Mouse (Mus musculus) kidney, embryonic 14.5 days (tissue): Measurements from ENCODE around the gene 4930486L24Rik. TPM values are rescaled to one million over a fixed set of nuclear protein-coding genes. Genes with fewer than 3 reads are reported as not detected.

Experiments used
- polyA plus RNA-seq: library from polyadenylated mRNA; unstranded; fragments of >200 nt; fragmentation: Nextera tagmentation; extraction: Ambion mirVana; gene quantifications from 2 replicates; pipeline ENCODE4 v1.2.1, GENCODE M21; 2014

4930486L24Rik gene
- polyA plus RNA-seq, 1 experiment from 2014 or later: 0.15 TPM

Other genes starting within 250 kb of the 4930486L24Rik start
- gene BC051665, start 78.1 kb downstream of the 4930486L24Rik start, polyA plus RNA-seq: not detected in 2 replicates
- not detected in 2 replicates for gene Ctsll3, start 61.6 kb downstream of the 4930486L24Rik start, polyA plus RNA-seq
- gene Gm49392, start 32.4 kb upstream of the 4930486L24Rik start, polyA plus RNA-seq: 0.23 TPM in 1 of 2 replicates, not detected in the other
- 4.4 and 5.2 TPM in 2 replicates for gene Ctla2b, start 33.0 kb upstream of the 4930486L24Rik start, polyA plus RNA-seq
- not detected in 2 replicates for gene Tpbpb, start 40.4 kb upstream of the 4930486L24Rik start, polyA plus RNA-seq
- gene Gm49393, start 71.1 kb upstream of the 4930486L24Rik start, polyA plus RNA-seq: 0.56 TPM in 1 of 2 replicates, not detected in the other
- gene Gm49391, start 72.1 kb upstream of the 4930486L24Rik start, polyA plus RNA-seq: 2.2 and 2.7 TPM in 2 replicates
- gene Ctla2a, start 72.2 kb upstream of the 4930486L24Rik start, polyA plus RNA-seq: 28.7 and 39.2 TPM in 2 replicates
- gene Tpbpa, start 77.5 kb upstream of the 4930486L24Rik start, polyA plus RNA-seq: not detected in 2 replicates
- not detected in 2 replicates for gene Ctsj, start 141.5 kb upstream of the 4930486L24Rik start, polyA plus RNA-seq
- gene Ctsq, start 176.2 kb upstream of the 4930486L24Rik start, polyA plus RNA-seq: not detected in 2 replicates